Mouse (Mus musculus) gastrocnemius, postnatal 14 days (tissue): ENCODE measurements around the gene Scube1. TPM values are rescaled to one million over a fixed set of nuclear protein-coding genes. Genes with fewer than 3 reads are reported as not detected.
A peak's percentile ranks its signal among the peaks of the same experiment; 100 is the strongest.

Experiments
- DNase-seq: peaks from one replicate; pipeline ENCODE4 v3.0.0; 2021; ENCODE audit warnings: mixed read lengths
- intact Hi-C: fragments of 180-260 bp; cut with DNase I; formaldehyde crosslinking; loops from one replicate; pipeline ENCODE4 v1.15.1; 2025; ENCODE audit warnings: low total_unique reads
- total RNA-seq, 2 experiments: library from RNA; stranded (reverse); gene quantifications; 2 replicates each; pipeline ENCODE4 v1.2.3; 2021

Gene Scube1
- total RNA-seq, 2 experiments from 2014 or later, result 1.2 to 1.7 TPM

DNA sequence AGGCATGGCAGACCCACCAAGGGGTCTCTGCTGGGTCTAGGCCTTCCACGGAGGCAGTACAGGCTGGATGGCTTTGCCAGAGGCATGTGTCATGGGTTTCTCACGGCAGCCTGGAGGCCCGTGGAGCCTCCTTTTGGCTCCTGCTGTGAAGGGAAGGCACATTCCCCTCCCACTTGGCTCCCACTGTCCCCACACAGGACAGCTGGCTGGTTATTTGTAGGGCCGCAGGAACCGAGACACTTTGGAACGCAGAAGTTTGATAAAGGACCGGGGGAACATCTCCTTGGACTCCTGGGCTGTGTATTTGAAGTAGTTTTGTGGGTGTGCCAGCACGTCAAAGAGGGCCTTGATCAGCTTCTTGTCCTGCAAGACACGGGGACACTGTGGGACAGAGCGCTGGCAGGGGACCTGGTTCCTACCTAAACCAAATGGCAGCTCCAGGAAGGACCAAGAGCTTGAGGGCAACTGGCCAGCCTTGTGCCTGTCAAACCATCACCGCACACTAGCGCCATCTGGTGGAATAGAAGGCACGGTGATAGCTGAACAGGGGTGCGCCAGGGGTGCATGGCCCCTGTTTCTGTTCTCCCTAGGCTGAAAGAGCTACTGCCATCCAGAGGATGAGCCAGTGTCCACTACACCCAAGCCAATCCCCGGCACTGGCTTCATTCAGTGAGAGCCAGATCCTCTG, 117.6 kb downstream of the Scube1 start:
- peak; percentile 79 for DNase-seq
- intact Hi-C loops, result no loop called here

- intact Hi-C loops, result no loop called here
- no peak for DNase-seq
Observed at GRCm38 (mm10) chr15:83606700-83607099, 118.1 kb downstream of the Scube1 start.

DNA sequence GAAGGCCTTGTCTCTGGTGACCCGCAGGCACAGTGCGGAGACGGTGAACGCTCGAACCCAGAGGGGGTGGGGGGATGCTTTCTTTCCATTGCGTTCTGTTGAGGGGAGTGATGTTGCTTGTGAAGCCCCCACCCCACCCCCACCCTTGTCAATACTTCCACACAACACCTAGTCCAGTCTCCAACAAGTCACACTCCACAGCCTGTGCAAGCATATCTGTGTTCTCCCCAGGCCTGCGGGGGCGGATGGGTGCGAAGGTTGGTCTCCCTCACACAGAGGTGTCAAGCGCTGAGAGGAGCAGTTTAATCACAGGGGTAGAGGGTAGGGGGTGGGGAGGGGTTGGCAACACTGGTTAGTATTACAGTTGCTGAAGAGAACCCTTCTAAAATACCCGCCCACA, 118.6 kb downstream of the Scube1 start:
- DNase-seq, result no peak

DNA sequence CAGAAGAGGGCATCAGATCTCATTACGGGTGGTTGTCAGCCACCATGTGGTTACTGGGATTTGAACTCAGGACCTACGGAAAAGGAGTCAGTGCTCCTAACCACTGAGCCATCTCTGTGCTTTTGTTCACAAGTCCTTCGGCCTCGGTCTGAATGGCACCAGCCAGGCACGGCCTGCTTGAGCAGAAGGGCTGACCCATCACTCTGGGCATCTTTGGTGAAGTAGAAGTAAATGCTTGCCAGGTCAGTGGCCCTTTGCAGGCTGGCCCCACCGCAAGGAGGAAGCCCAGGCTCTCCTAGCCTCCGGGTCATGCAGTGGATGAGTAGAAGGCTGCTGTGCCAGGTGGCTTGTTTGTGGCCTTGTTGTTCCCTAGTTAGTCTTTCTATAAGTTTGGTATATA, 121.4 kb downstream of the Scube1 start:
- no peak for DNase-seq
- intact Hi-C loops, result no loop called here

More for the DNA sequence above, 118.6 kb downstream of the Scube1 start:
- intact Hi-C loops, result no loop called here

DNA sequence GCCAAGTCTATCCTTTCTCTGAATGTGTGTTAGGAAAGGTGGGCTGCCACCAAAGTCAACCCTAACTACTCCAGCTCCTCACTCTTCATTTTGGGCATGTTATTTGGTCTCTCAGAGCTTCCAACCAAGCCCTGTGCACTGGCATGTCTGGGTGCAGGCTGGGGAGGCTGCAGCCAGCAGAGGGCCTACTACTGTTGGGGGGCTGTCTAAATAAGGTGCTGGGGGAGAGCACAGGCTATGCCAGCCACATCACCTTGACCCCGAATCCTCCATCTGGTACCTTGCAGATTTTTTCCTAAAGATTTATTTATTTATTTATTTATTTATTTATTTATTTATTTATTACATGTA, 121.8 kb downstream of the Scube1 start:
- no peak for DNase-seq
- intact Hi-C loops, result no loop called here

DNA sequence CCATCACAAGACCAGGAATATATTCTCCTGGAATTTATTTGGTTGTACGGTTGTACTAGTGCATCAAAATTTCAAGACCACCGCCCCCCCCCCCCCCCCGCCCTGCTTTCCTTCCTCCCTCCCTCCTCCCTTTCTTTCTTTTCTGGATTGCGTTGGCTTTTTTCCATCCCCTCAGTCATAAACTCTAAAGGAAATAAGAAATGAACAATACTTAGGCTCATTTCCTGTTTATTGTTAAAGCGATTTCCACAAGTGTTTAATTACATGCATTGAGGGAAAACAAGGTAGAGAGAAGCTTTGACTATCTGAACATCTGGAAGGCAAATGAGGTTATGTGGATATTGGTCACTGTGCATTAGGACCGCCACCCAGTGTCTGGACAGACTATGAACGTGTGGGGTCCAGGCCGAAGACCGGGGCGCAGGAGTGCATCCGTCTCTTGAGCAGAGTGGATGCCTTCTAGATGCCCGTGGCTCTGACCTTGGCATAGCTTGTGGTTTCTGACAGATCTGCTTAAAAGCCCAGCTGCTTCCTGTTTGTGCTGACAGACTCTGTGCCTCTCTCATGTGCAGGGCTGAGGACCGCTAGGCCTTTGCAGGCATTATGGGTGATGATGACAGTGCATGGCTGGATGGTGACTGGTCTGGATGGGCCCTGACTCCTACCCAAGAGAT, 122.3 kb downstream of the Scube1 start:
- intact Hi-C loops, result no loop called here
- DNase-seq, result no peak

DNA sequence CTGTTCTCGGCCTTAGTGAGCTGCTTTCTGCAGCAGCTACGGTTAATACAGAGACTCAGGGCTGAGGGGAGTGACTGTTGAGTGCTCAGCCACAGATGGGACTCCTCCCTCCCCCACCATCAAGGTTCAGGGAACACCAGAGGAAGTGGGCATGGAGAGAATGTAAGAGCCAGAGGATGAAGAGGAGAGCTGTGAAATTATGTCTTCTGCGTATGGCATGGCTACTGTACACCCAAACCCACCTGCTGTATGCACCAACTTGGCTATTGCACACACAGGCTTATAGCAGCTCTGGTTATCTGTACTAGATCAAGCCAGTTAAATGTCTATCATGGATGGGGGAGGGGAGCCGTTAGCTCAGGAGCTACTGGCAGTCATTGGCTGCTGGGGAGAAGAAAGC, 123.6 kb downstream of the Scube1 start:
- intact Hi-C loops, result no loop called here
- DNase-seq, result no peak

DNA sequence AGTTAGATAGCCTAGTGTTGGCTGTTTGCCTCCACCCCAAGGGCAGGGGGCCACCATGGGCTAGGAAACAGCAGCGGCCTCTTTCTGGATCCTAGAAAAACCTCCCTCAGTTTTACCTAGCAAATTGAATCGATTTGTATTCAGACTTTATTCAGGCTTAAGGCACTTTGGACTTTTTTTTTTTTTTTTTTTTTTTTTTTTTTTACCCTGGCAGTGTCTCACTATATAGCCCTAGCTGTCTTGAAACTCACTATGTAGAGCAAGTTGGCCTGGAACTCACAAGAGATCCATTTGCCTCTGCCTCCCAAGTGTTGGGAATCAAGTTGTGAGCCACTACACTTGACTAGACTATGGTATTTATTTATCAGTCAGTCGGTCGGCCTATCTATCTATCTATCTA, 128.0 kb downstream of the Scube1 start:
- intact Hi-C loops, result no loop called here
- no peak for DNase-seq

DNA sequence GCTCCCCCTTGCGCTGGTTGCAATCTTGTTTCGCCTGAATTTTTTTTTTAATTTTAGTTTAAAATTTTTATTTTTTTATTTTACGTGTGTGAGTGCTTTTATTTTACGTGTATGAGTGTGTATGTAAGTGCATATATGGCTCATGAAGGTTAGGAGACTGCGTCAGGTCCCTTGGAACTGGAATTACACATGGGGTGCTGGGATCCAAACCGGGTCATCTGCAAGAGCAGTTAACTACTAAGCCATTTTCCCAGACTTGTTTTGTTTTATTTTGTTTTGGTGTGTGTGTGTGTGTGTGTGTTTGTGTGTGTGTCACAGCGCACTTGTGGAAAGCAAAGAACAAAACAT, 129.5 kb downstream of the Scube1 start:
- DNase-seq, result no peak
- intact Hi-C loops, result no loop called here

GRCm38 (mm10) chr15:83594513-83595363, 130.1 kb downstream of the Scube1 start, which contains the start of gene Ttll12:
Gene Ttll12, minus strand, starts transcription at chr15:83595157.
- intact Hi-C loops, result no loop called here

DNA sequence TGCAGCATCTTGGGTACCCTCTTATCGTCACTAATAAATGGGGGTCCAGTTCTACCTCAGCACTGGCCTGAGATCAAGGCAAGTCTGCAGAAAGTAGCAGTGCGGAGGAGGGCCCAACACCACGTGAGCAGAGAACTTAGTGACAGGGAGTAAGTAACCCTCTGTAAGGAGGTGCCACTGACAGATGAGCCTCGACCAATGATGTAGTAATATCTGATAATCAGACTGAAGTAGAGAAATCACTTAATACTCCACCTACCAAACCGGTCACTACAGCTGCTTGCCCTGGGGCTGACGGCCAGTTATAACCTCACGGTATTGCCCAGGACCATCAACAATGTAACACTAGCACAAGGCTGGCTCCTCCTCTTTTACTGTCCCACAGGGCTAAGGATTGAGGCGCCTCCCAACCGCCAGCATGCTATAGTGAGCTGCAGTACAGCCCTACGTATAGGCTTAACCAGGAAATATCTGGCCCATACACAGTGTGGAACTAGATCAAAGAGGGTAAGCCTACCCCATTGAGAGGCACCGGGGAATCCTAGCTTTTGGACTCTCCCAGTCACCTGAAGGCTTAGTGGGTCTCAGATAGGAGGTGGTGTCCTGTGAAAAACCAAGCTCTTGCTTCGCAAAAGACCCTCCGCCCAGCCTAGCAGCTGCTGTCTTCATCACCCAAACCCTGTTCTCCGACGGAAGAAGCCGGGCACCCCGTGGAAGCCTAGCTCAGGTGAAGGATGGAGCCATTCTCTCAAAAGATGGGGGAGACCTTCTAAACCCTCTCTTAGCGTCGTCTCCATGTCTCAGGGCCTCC, 130.9 kb downstream of the Scube1 start:
- intact Hi-C loops, result no loop called here
- DNase-seq, result no peak

More at GRCm38 (mm10) chr15:83594513-83595363, 130.1 kb downstream of the Scube1 start, which contains the start of gene Ttll12:
- peak; percentile 94 for DNase-seq

DNA sequence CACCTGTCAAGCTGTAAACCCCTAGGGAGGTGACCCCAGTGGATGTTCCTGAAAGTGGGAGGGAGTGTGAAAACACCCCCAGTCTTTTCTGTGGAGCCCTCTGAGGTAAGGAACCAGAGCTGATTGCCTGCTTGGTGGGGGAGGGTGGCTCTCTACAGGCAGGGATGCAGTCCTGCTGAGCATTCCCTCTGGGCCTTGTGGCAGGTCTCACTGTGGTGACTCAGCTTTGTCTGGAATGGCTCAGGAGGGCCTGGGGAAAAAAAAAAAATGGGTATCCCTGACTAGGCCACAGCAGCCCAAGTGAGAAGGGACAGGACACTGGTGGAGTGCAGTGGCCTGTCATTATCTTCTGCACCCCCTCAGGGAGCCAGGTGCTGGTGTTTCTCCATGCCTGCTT, 131.6 kb downstream of the Scube1 start:
- DNase-seq, result no peak
- intact Hi-C loops, result no loop called here

- intact Hi-C loops, result no loop called here
- no peak for DNase-seq
Observed at GRCm38 (mm10) chr15:83592260-83593188, 132.3 kb downstream of the Scube1 start.

- intact Hi-C loops, result no loop called here
- no peak for DNase-seq
Observed at GRCm38 (mm10) chr15:83591758-83592157, 133.1 kb downstream of the Scube1 start.

DNA sequence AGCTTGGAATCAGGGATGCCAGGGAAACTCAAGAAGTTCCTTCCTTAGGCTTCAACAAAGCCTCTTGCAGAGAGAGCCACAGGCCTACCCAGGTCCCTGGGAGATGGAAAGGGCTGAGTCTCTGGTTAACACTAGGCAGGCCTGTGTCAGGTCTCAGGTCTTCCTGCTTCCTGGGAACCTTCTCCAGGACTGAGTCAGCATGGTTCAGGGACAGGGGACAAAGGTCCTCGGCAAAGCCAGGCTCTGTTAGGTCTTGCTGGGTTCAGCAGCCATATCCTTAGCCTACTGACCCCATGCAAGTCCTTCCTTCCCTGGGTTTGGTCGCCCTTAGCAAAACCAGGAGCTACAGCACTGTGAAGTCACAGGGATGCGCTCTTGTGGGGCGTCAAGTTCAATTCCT, 134.0 kb downstream of the Scube1 start:
- no peak for DNase-seq
- intact Hi-C loops, result no loop called here

DNA sequence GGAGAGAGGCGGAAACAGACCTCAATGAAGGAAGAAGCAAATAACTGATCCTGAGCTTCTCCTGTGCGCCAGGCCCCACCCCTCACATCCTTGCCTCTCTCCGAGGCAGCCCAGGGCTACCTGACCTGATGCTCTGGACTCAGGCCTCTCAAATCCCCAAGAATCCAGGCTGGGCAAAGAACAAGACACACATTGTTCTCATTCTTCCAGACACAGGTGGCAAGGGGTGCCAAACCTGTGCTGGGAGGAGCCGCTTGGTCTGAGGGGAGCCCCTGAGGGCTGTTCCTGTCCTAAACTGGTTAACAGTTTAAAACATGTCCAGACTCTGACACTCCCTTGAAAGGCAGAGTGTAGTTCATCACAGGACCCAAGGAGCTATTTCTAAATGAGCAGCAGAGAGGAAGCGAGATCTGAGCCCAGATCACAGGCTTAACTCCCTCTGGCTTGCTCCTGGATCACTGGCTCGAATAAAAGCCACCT, 140.0 kb downstream of the Scube1 start:
- DNase-seq, result no peak
- intact Hi-C loops, result no loop called here

GRCm38 (mm10) chr15:83583419-83584156, 141.2 kb downstream of the Scube1 start:
- peak; percentile 50 for DNase-seq
- intact Hi-C loops, result no loop called here

DNA sequence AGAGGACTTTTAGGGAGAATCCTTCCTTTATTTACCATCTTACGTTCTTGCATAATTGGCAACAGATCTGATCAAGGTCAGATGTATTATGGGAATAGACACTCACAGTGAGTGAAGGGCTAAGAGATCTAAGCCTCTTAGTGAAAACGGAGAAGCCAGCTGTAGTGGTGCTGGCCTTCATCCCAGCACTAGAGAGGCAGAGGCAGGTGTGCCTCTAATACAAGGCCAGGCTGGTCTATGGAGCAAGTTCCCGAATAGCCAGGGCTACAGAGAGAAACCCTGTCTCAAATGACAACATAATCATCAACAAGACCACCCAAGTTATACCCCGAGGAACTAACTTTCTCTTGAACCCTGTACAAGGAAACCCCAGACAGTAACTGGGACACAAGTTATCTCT, 141.9 kb downstream of the Scube1 start:
- intact Hi-C loops, result no loop called here
- DNase-seq, result no peak
